Mouse (Mus musculus) spleen, adult 10 weeks (tissue): ENCODE results near the gene H2-Ab1. TPM values are rescaled to one million over a fixed set of nuclear protein-coding genes. Genes with fewer than 3 reads are reported as not detected.

Experiments
- polyA plus RNA-seq: library from polyadenylated mRNA; stranded (reverse); fragments of 350-450 nt; fragmentation: Illumina TruSeq; extraction: RNeasy Lipid Tissue Mini Kit (QIAGEN cat#74804); gene quantifications from one replicate; pipeline ENCODE4 v1.2.3, GENCODE M21; 2015; ENCODE audit warnings: low replicate concordance; ENCODE audit not compliant: insufficient read depth

The H2-Ab1 gene
- polyA plus RNA-seq = 2,500 TPM

GRCm38 (mm10) chr17:34257594-34258375, at the start of gene H2-Ab1:
Gene H2-Ab1, plus strand, starts transcription at chr17:34257689.

GRCm38 (mm10) chr17:34238706-34239105, 18.8 kb upstream of the H2-Ab1 start, which contains the start of gene H2-Ob:
Gene H2-Ob, plus strand, starts transcription at chr17:34238903.

GRCm38 (mm10) chr17:34287648-34288047, 30.2 kb downstream of the H2-Ab1 start, which contains the start of gene H2-Aa:
Gene H2-Aa, minus strand, starts transcription at chr17:34287823.

GRCm38 (mm10) chr17:34305380-34306030, 48.0 kb downstream of the H2-Ab1 start, which contains the start of gene H2-Eb1:
Gene H2-Eb1, plus strand, starts transcription at chr17:34305867.

Other genes starting within 250 kb of the H2-Ab1 start
- gene Ring1, start 233.0 kb upstream of the H2-Ab1 start, polyA plus RNA-seq = 10.5 TPM
- gene H2-Ke6, start 229.6 kb upstream of the H2-Ab1 start, polyA plus RNA-seq = 137 TPM
- gene Slc39a7, start 226.0 kb upstream of the H2-Ab1 start, polyA plus RNA-seq = 38.7 TPM
- gene Rxrb, start 225.9 kb upstream of the H2-Ab1 start, polyA plus RNA-seq = 24.2 TPM
- 0.94 TPM for gene Col11a2, start 218.3 kb upstream of the H2-Ab1 start, polyA plus RNA-seq
- 69.0 TPM for gene H2-Oa, start 165.3 kb upstream of the H2-Ab1 start, polyA plus RNA-seq
- 162 TPM for gene H2-DMa, start 138.1 kb upstream of the H2-Ab1 start, polyA plus RNA-seq
- gene Brd2, start 135.1 kb upstream of the H2-Ab1 start, polyA plus RNA-seq = 245 TPM
- gene H2-DMb2, start 114.4 kb upstream of the H2-Ab1 start, polyA plus RNA-seq = 497 TPM
- gene H2-DMb1, start 104.6 kb upstream of the H2-Ab1 start, polyA plus RNA-seq = 222 TPM
- 94.6 TPM for gene Tap1, start 70.1 kb upstream of the H2-Ab1 start, polyA plus RNA-seq
- gene Psmb9, start 69.9 kb upstream of the H2-Ab1 start, polyA plus RNA-seq = 164 TPM
- gene Psmb8, start 60.0 kb upstream of the H2-Ab1 start, polyA plus RNA-seq = 229 TPM
- 38.1 TPM for gene Tap2, start 54.2 kb upstream of the H2-Ab1 start, polyA plus RNA-seq
- 1,133 TPM for gene H2-Ob, start 18.8 kb upstream of the H2-Ab1 start, polyA plus RNA-seq
- 4,264 TPM for gene H2-Aa, start 30.1 kb downstream of the H2-Ab1 start, polyA plus RNA-seq
- 1,984 TPM for gene H2-Eb1, start 48.2 kb downstream of the H2-Ab1 start, polyA plus RNA-seq
- gene H2-Eb2, start 68.0 kb downstream of the H2-Ab1 start, polyA plus RNA-seq = 75.2 TPM
- gene Btnl2, start 97.1 kb downstream of the H2-Ab1 start, polyA plus RNA-seq = 6.9 TPM
- gene Btnl1, start 119.4 kb downstream of the H2-Ab1 start, polyA plus RNA-seq = 0.68 TPM
- gene BC051142, start 141.1 kb downstream of the H2-Ab1 start, polyA plus RNA-seq = 14.9 TPM
- 1.8 TPM for gene Btnl4, start 219.6 kb downstream of the H2-Ab1 start, polyA plus RNA-seq